Mouse (Mus musculus) heart, adult 2 months (tissue): Measurements from ENCODE around the gene Olfr124. TPM values are rescaled to one million over a fixed set of nuclear protein-coding genes. Genes with fewer than 3 reads are reported as not detected.

Experiments
- DNase-seq, 2 experiments: peaks; one replicate each; pipeline ENCODE4 v3.0.0; 2021
- H3K27ac ChIP-seq: fragments of 200-600 bp; 2 replicates; pipeline ENCODE4 v1.8.1; 2022
- H3K27me3 ChIP-seq: fragments of 200-500 bp; 2 replicates; pipeline ENCODE4 v1.6.1; 2012; ENCODE audit warnings: mild to moderate bottlenecking, low read length, inconsistent platforms, mixed read lengths; ENCODE audit not compliant: control insufficient read depth, insufficient read depth
- H3K36me3 ChIP-seq: fragments of 200-500 bp; 2 replicates; pipeline ENCODE4 v1.6.1; 2012; ENCODE audit warnings: low read length, inconsistent platforms; ENCODE audit not compliant: control insufficient read depth, insufficient read depth
- H3K4me1 ChIP-seq: fragments of 200-500 bp; 2 replicates; pipeline ENCODE4 v1.6.1; 2011; ENCODE audit warnings: low read length; ENCODE audit not compliant: control insufficient read depth, insufficient read depth
- H3K4me3 ChIP-seq: fragments of 200-600 bp; 2 replicates; pipeline ENCODE4 v1.8.1; 2022
- H3K79me2 ChIP-seq: fragments of 200-500 bp; replicated peaks from 2 replicates; pipeline ENCODE4 v1.6.1; 2012; ENCODE audit warnings: mild to moderate bottlenecking, inconsistent platforms, low read length, moderate library complexity, mixed read lengths; ENCODE audit not compliant: control insufficient read depth, insufficient read depth
- H3K9ac ChIP-seq: fragments of 200-500 bp; 2 replicates; pipeline ENCODE4 v1.6.1; 2012; ENCODE audit warnings: low read depth, mild to moderate bottlenecking, control low read depth, inconsistent platforms, low read length, mixed read lengths
- CTCF ChIP-seq: fragments of 200-600 bp; IDR thresholded peaks from 2 replicates; pipeline ENCODE4 v1.8.1; 2022; ENCODE audit warnings: antibody characterized with exemption, mild to moderate bottlenecking, moderate library complexity
- EP300 ChIP-seq: fragments of 200-500 bp; IDR thresholded peaks from 2 replicates; pipeline ENCODE4 v1.6.1; 2011; ENCODE audit warnings: low read depth, low read length, control low read depth; ENCODE audit not compliant: insufficient read depth
- POLR2A ChIP-seq: fragments of 200-500 bp; IDR thresholded peaks from 2 replicates; pipeline ENCODE4 v1.6.1; 2011; ENCODE audit warnings: mild to moderate bottlenecking, low read depth, low read length, control low read depth; ENCODE audit not compliant: insufficient read depth
- WGBS: fragments of 180-500 bp; shearing (Covaris S2); methylation state at CpG from one replicate; pipeline ENCODE4 v1.1.7; 2018; 5-methylcytosine and 5-hydroxymethylcytosine counted together
- intact Hi-C: fragments of 180-260 bp; cut with DNase I; formaldehyde crosslinking; loops from one replicate; pipeline ENCODE4 v1.15.1; 2025
- long read RNA-seq: library from polyadenylated mRNA; stranded (forward); transcript quantifications from one replicate; pipeline ENCODE4 v2.0.0, GENCODE M21; 2021
- polyA plus RNA-seq: library from polyadenylated mRNA; depleted of rRNA; stranded (reverse); fragments of >200 nt; gene quantifications from 2 replicates; pipeline ENCODE4 v1.2.3, GENCODE M21; 2012; rRNA removed
- total RNA-seq, 2 experiments: library from RNA; stranded (reverse); gene quantifications; 2 replicates each; pipeline ENCODE4 v1.2.3; 2021

Olfr124 gene
- total RNA-seq (not detected), polyA plus RNA-seq (not detected in 2 replicates)
- long read RNA-seq, result 0 reads

DNA sequence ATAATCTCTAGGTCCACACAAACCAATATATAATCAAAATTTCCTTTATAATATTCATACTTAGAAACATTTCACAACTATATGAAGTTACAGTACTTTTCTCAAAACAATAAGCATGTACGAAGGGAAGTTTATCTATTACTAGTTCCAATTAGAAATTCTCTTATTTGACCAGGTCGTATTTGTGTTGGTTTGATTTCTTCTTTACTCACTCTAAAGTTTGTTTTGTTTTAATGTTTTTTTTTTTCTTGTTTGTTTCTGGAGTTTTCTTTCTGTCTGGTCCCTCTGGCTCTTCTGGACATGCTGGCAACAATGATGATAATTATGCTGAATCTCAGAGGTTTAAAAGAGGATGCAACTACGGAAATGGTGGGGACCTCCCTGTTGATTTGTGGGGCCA, at the start of gene Olfr124:
Gene Olfr124 (plus strand): TSS at position 301 of the 400 bp plus-strand sequence.
- DNase-seq, result no peak
- intact Hi-C loops, result no loop called here
- no peak within 1 kb of the TSS for H3K27ac ChIP-seq
- no peaks in the 10 kb centered on the region for H3K36me3 ChIP-seq
- H3K4me3 ChIP-seq, result no peak within 1 kb of the TSS
- no peaks in the 10 kb centered on the region for H3K4me1 ChIP-seq
- no peaks in the 10 kb centered on the region for H3K79me2 ChIP-seq
- H3K9ac ChIP-seq, result no peak within 1 kb of the TSS
- WGBS, result 72% methylated on average over 3 of the region's 3 CpGs
- H3K27me3 ChIP-seq, result no peaks in the 10 kb centered on the region
- TF ChIP-seq EP300 (no peak), POLR2A (no peak), CTCF (no peak)

- H3K27ac ChIP-seq, result no peak within 1 kb of the TSS
- H3K36me3 ChIP-seq, result no peaks in the 10 kb centered on the region
- no peak for DNase-seq
- H3K4me3 ChIP-seq, result no peak within 1 kb of the TSS
- intact Hi-C loops, result no loop called here
- 73% methylated on average over 4 of the region's 4 CpGs for WGBS
- H3K4me1 ChIP-seq, result no peaks in the 10 kb centered on the region
- no peaks in the 10 kb centered on the region for H3K79me2 ChIP-seq
- H3K27me3 ChIP-seq, result no peaks in the 10 kb centered on the region
- H3K9ac ChIP-seq, result no peak within 1 kb of the TSS
- TF ChIP-seq CTCF (no peak), POLR2A (no peak)
Observed at GRCm38 (mm10) chr17:37768307-37768706, 31.4 kb upstream of the Olfr124 start, which contains the start of gene Olfr122. Olfr122 (plus strand) TSS chr17:37768607.

GRCm38 (mm10) chr17:37793229-37793628, 6.5 kb upstream of the Olfr124 start, which contains the start of gene Olfr123:
Olfr123 (plus strand) TSS chr17:37793529.
- no peaks in the 10 kb centered on the region for H3K79me2 ChIP-seq
- intact Hi-C loops, result no loop called here
- no peaks in the 10 kb centered on the region for H3K27me3 ChIP-seq
- H3K27ac ChIP-seq, result no peak within 1 kb of the TSS
- no peak for DNase-seq
- no peaks in the 10 kb centered on the region for H3K36me3 ChIP-seq
- 86% methylated on average over 2 of the region's 2 CpGs for whole genome bisulfite sequencing
- H3K9ac ChIP-seq, result no peak within 1 kb of the TSS
- H3K4me1 ChIP-seq, result no peaks in the 10 kb centered on the region
- no peak within 1 kb of the TSS for H3K4me3 ChIP-seq
- no peak for TF ChIP-seq CTCF
- no peak for TF ChIP-seq EP300
- TF ChIP-seq POLR2A, result no peak

GRCm38 (mm10) chr17:37832649-37833048, 33.0 kb downstream of the Olfr124 start, which contains the start of gene Olfr125:
Olfr125 (plus strand) TSS chr17:37832949.
- Histone ChIP-seq H3K79me2 (no peaks in the 10 kb centered on the region), H3K36me3 (no peaks in the 10 kb centered on the region), H3K27me3 (no peaks in the 10 kb centered on the region), H3K27ac (no peak within 1 kb of the TSS), H3K9ac (no peak within 1 kb of the TSS), H3K4me1 (no peaks in the 10 kb centered on the region), H3K4me3 (no peak within 1 kb of the TSS)
- intact Hi-C loops, result no loop called here
- DNase-seq, result no peak
- TF ChIP-seq POLR2A (no peak), EP300 (no peak), CTCF (no peak)

GRCm38 (mm10) chr17:37847183-37847582, 47.5 kb downstream of the Olfr124 start, which contains the start of gene Olfr126:
Olfr126 (plus strand) TSS chr17:37847483.
- Histone ChIP-seq H3K4me3 (no peak within 1 kb of the TSS), H3K4me1 (no peaks in the 10 kb centered on the region), H3K9ac (no peak within 1 kb of the TSS), H3K36me3 (no peaks in the 10 kb centered on the region), H3K27ac (no peak within 1 kb of the TSS), H3K79me2 (no peaks in the 10 kb centered on the region), H3K27me3 (no peaks in the 10 kb centered on the region)
- TF ChIP-seq POLR2A (no peak), CTCF (no peak), EP300 (no peak)
- DNase-seq, result no peak
- intact Hi-C loops, result no loop called here

Other genes with a start within 250 kb of the Olfr124 start
- not detected for gene Olfr112, start 230.4 kb upstream of the Olfr124 start, total RNA-seq
- gene Olfr112, start 230.4 kb upstream of the Olfr124 start, polyA plus RNA-seq, result not detected in 2 replicates
- not detected for gene Olfr113, start 222.2 kb upstream of the Olfr124 start, total RNA-seq
- gene Olfr113, start 222.2 kb upstream of the Olfr124 start, polyA plus RNA-seq, result not detected in 2 replicates
- not detected for gene Olfr114, start 207.1 kb upstream of the Olfr124 start, total RNA-seq
- not detected in 2 replicates for gene Olfr114, start 207.1 kb upstream of the Olfr124 start, polyA plus RNA-seq
- not detected for gene Olfr115, start 172.8 kb upstream of the Olfr124 start, total RNA-seq
- not detected in 2 replicates for gene Olfr115, start 172.8 kb upstream of the Olfr124 start, polyA plus RNA-seq
- gene Olfr116, start 172.7 kb upstream of the Olfr124 start, total RNA-seq, result not detected
- gene Olfr116, start 172.7 kb upstream of the Olfr124 start, polyA plus RNA-seq, result not detected in 2 replicates
- not detected for gene Olfr117, start 136.1 kb upstream of the Olfr124 start, total RNA-seq
- not detected in 2 replicates for gene Olfr117, start 136.1 kb upstream of the Olfr124 start, polyA plus RNA-seq
- gene Olfr118, start 132.9 kb upstream of the Olfr124 start, total RNA-seq, result not detected
- not detected in 2 replicates for gene Olfr118, start 132.9 kb upstream of the Olfr124 start, polyA plus RNA-seq
- gene Olfr119, start 103.3 kb upstream of the Olfr124 start, total RNA-seq, result not detected
- not detected in 2 replicates for gene Olfr119, start 103.3 kb upstream of the Olfr124 start, polyA plus RNA-seq
- gene Olfr120, start 78.1 kb upstream of the Olfr124 start, total RNA-seq, result not detected
- gene Olfr120, start 78.1 kb upstream of the Olfr124 start, polyA plus RNA-seq, result not detected in 2 replicates
- not detected for gene Olfr121, start 51.0 kb upstream of the Olfr124 start, total RNA-seq
- not detected in 2 replicates for gene Olfr121, start 51.0 kb upstream of the Olfr124 start, polyA plus RNA-seq
- gene Olfr122, start 31.3 kb upstream of the Olfr124 start, total RNA-seq, result not detected
- not detected in 2 replicates for gene Olfr122, start 31.3 kb upstream of the Olfr124 start, polyA plus RNA-seq
- not detected for gene Olfr123, start 6.4 kb upstream of the Olfr124 start, total RNA-seq
- not detected in 2 replicates for gene Olfr123, start 6.4 kb upstream of the Olfr124 start, polyA plus RNA-seq
- gene Olfr125, start 33.1 kb downstream of the Olfr124 start, total RNA-seq, result not detected
- gene Olfr125, start 33.1 kb downstream of the Olfr124 start, polyA plus RNA-seq, result not detected in 2 replicates
- not detected for gene Olfr126, start 47.6 kb downstream of the Olfr124 start, total RNA-seq
- not detected in 2 replicates for gene Olfr126, start 47.6 kb downstream of the Olfr124 start, polyA plus RNA-seq
- gene Olfr127, start 100.5 kb downstream of the Olfr124 start, total RNA-seq, result not detected
- gene Olfr127, start 100.5 kb downstream of the Olfr124 start, polyA plus RNA-seq, result not detected in 2 replicates
- gene Olfr128, start 120.7 kb downstream of the Olfr124 start, total RNA-seq, result not detected
- gene Olfr128, start 120.7 kb downstream of the Olfr124 start, polyA plus RNA-seq, result not detected in 2 replicates
- gene Olfr761, start 153.2 kb downstream of the Olfr124 start, total RNA-seq, result not detected
- not detected in 2 replicates for gene Olfr761, start 153.2 kb downstream of the Olfr124 start, polyA plus RNA-seq